Mouse (Mus musculus) bone marrow macrophage, adult 2 months (primary cell): ENCODE measurements at regions not wholly inside any gene's neighbourhood (a gene's known extent, or its start where the extent isn't known, plus 50 kb on each side); places are given as distances from the start of the nearest gene placed in this dataset.

Experiments used
- CTCF ChIP-seq: IDR thresholded peaks from 2 replicates; pipeline ENCODE4 v1.5.1; 2012; ENCODE audit warnings: low read depth, mild to moderate bottlenecking, low read length, moderate library complexity
- POLR2A ChIP-seq: IDR thresholded peaks from 2 replicates; pipeline ENCODE4 v1.6.1; 2012; ENCODE audit warnings: mild to moderate bottlenecking, low read depth, low read length, borderline replicate concordance

- TF ChIP-seq CTCF (no peak), POLR2A (no peak)
Observed at GRCm38 (mm10) chr10:46294290-46294689, 716.7 kb downstream of the Hace1 start.
